Mouse (Mus musculus) thymus, postnatal 0 days (tissue): Measurements from ENCODE around the gene Ly6f. TPM values are rescaled to one million over a fixed set of nuclear protein-coding genes. Genes with fewer than 3 reads are reported as not detected.

ENCODE experiments used
- DNase-seq: peaks from one replicate; pipeline ENCODE4 v3.0.0-alpha.2; 2015; ENCODE audit warnings: low spot score
- polyA plus RNA-seq: library from polyadenylated mRNA; unstranded; fragments of >200 nt; fragmentation: Nextera tagmentation; extraction: Ambion mirVana; gene quantifications from 2 replicates; pipeline ENCODE4 v1.2.1, GENCODE M21; 2015

Gene Ly6f
- polyA plus RNA-seq, 1 experiment from 2014 or later: 0.52 TPM

DNA sequence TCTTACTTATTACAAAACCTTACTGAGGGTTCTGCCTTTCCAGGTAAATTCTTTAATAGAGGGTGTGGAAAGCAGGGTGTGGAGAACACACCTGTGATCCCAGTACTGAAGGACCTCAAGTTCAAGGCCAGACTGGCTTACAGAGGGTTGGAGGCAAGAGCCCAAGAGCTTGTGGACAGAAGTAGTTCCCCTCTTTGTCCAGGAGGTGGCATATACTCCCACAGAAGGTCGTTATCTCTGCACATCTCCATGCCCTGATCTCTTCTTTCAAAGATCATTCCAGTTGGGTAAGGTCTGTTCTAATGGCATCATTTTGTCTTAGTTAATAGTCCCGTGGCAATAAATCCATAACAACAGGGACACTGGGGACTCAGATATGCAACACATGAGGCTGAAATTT lies 49.0 kb downstream of the Ly6f start:
- peak; percentile 2 for DNase-seq

DNA sequence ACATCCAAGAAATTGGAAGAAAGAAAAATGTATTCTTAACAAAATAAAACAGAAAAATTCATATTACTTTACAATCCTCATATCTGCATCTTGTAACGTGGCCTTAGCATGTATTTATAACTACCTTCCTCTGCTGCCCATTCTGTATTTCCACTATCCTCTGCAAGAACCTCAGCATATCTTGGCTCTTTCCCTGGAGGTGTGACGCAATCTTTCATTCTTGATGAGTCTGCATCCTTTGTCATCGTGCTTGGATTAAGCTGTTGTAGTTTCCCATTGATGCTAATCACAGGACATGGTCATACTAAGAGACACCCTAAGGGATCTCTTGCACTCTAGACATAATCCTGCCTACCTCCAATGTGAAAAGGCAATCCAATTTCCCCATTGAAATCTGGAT lies 50.4 kb downstream of the Ly6f start:
- DNase-seq: no peak

DNA sequence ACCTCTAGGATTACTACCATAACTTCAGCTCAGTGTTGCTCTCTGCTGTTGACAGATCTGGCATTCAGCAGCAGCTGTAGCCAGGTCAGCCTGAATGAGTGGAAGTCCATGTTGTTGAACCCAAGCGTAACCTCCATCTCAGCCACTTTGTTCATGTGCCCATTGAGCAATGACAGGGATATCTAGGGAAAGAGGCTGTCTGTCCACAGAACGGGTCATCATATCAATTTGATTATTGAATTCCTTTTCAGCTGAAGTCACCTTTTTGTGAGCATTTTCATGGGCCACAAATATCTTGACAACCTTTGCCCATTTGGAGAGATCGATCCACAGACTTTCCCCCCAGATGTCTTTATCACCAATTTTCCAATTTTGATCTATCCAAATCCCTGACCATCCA lies 51.9 kb downstream of the Ly6f start:
- DNase-seq: no peak

Other genes starting within 250 kb of the Ly6f start
- gene Ly6c1, start 219.6 kb upstream of the Ly6f start, polyA plus RNA-seq: 41.5 and 44.8 TPM in 2 replicates
- 11.2 and 14.7 TPM in 2 replicates for gene Ly6c2, start 156.5 kb upstream of the Ly6f start, polyA plus RNA-seq
- gene Ly6g, start 113.2 kb upstream of the Ly6f start, polyA plus RNA-seq: 2.4 and 3.1 TPM in 2 replicates
- gene BC025446, start 52.0 kb upstream of the Ly6f start, polyA plus RNA-seq: not detected in 2 replicates